Mouse (Mus musculus): Measurements from ENCODE around the gene Btnl9. TPM values are rescaled to one million over a fixed set of nuclear protein-coding genes. Genes with fewer than 3 reads are reported as not detected.
A peak's percentile ranks its signal among the peaks of the same experiment; 100 is the strongest.

Gene Btnl9
- 0.09 and 0.48 TPM in 2 replicates for total RNA-seq (2012; rRNA removed)

DNA sequence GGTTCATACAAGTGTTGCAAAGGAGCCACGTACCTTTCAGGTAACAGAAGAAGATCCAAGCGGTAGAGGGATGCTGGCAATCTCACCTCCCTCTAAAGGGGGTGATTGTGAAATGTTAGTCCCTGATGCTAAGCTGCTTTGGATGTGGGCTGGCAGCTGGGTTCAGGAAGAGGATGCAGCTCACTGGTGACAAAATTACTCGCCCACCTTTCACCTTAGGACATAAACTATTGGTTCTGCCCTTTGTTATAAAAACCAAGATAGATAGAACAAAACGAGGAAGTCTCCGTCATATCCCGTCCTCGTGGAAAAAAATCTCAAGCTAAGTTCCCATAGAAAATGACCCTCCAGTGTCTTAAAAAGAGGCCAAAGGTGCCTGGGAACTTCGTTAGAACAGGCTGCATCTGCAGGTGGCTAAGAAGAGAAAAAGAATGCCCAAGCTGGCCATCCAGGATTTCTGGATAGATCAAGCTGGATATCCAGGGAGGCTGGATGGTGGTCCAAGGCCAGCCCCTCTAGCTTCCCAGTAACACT is at the start of gene Btnl9:
Btnl9 (minus strand) TSS at position 205 of the 534 bp plus-strand sequence.
- Histone ChIP-seq H3K4me1 (ENCODE audit: control insufficient read depth in 2 of 2, insufficient read depth in 2 of 2, low read length in 2 of 2, poor library complexity in 1 of 2) (no peaks in the 10 kb centered on the region), H3K9ac (ENCODE audit: insufficient read depth, low read depth, low read length, poor library complexity, severe bottlenecking) (no peak within 1 kb of the TSS), H3K27ac (ENCODE audit: insufficient read depth, low read depth, low read length, poor library complexity, severe bottlenecking) (no peak within 1 kb of the TSS), H3K4me3 (ENCODE audit: insufficient read depth in 1 of 2, low read depth in 1 of 2, low read length in 2 of 2, poor library complexity in 1 of 2, severe bottlenecking in 1 of 2) (0 out of 4 replicates have a peak within 1 kb of the TSS, but pooled peaks of 1 of the 2 experiments have one; percentile 13), H3K36me3 (ENCODE audit: control insufficient read depth, insufficient read depth, low read length, poor library complexity, severe bottlenecking) (no peaks in the 10 kb centered on the region), H3K9me3 (ENCODE audit: control insufficient read depth, insufficient read depth, low read depth, low read length) (no peaks in the 10 kb centered on the region)
- TF ChIP-seq CHD2 (IDR thresholded peaks at IDR 0.05; ENCODE audit: low read depth, low read length) (no peak), ZNF384 (IDR thresholded peaks at IDR 0.05; ENCODE audit: low read depth, low read length) (no peak), HCFC1 (IDR thresholded peaks at IDR 0.05; ENCODE audit: borderline replicate concordance, insufficient read depth, low read length) (no peak), ZC3H11A (IDR thresholded peaks at IDR 0.05; ENCODE audit: borderline replicate concordance, low read depth, low read length) (no peak), MAFK (IDR thresholded peaks at IDR 0.05; ENCODE audit: insufficient read depth, low read depth, low read length) (no peak)
- DNase-seq (ENCODE audit: low read depth, low spot score): no peak
- in situ Hi-C loops (cut with MboI; ENCODE audit: low sequenced_read_pairs in 2 of 2, unreplicated experiment in 2 of 2): loop anchor here in 1 of 2 experiments (5.0 kb wide), 1 partner anchor 80 kb away; no protein-coding TSS in a partner anchor

GRCm38 (mm10) chr11:49235459-49236207 is 48.7 kb upstream of the Btnl9 start:
- in situ Hi-C loops (cut with MboI; ENCODE audit: low sequenced_read_pairs in 2 of 2, unreplicated experiment in 2 of 2): no loop called here
- no peak overlapping the region for H3K4me3 ChIP-seq (ENCODE audit: insufficient read depth in 1 of 2, low read depth in 1 of 2, low read length in 2 of 2, poor library complexity in 1 of 2, severe bottlenecking in 1 of 2)
- DNase-seq (ENCODE audit: low read depth, low spot score): no peak
- no peaks in the 10 kb centered on the region for H3K9me3 ChIP-seq (ENCODE audit: control insufficient read depth, insufficient read depth, low read depth, low read length)
- H3K4me1 ChIP-seq (ENCODE audit: control insufficient read depth in 2 of 2, insufficient read depth in 2 of 2, low read length in 2 of 2, poor library complexity in 1 of 2): no peaks in the 10 kb centered on the region
- no peak overlapping the region for H3K27ac ChIP-seq (ENCODE audit: insufficient read depth, low read depth, low read length, poor library complexity, severe bottlenecking)
- H3K36me3 ChIP-seq (ENCODE audit: control insufficient read depth, insufficient read depth, low read length, poor library complexity, severe bottlenecking): no peaks in the 10 kb centered on the region
- TF ChIP-seq ZC3H11A (IDR thresholded peaks at IDR 0.05; ENCODE audit: borderline replicate concordance, low read depth, low read length): no peak
- TF ChIP-seq HCFC1 (IDR thresholded peaks at IDR 0.05; ENCODE audit: borderline replicate concordance, insufficient read depth, low read length): no peak
- no peak for TF ChIP-seq MAFK (IDR thresholded peaks at IDR 0.05; ENCODE audit: insufficient read depth, low read depth, low read length)
- no peak for TF ChIP-seq CHD2 (IDR thresholded peaks at IDR 0.05; ENCODE audit: low read depth, low read length)
- no peak for TF ChIP-seq ZNF384 (IDR thresholded peaks at IDR 0.05; ENCODE audit: low read depth, low read length)
- H3K9ac ChIP-seq (ENCODE audit: insufficient read depth, low read depth, low read length, poor library complexity, severe bottlenecking): no peak overlapping the region

GRCm38 (mm10) chr11:49232781-49233180 is 45.8 kb upstream of the Btnl9 start:
- no peak overlapping the region for H3K9ac ChIP-seq (ENCODE audit: insufficient read depth, low read depth, low read length, poor library complexity, severe bottlenecking)
- no peak overlapping the region for H3K4me3 ChIP-seq (ENCODE audit: insufficient read depth in 1 of 2, low read depth in 1 of 2, low read length in 2 of 2, poor library complexity in 1 of 2, severe bottlenecking in 1 of 2)
- H3K27ac ChIP-seq (ENCODE audit: insufficient read depth, low read depth, low read length, poor library complexity, severe bottlenecking): no peak overlapping the region
- TF ChIP-seq ZNF384 (IDR thresholded peaks at IDR 0.05; ENCODE audit: low read depth, low read length): no peak
- TF ChIP-seq MAFK (IDR thresholded peaks at IDR 0.05; ENCODE audit: insufficient read depth, low read depth, low read length): no peak
- TF ChIP-seq CHD2 (IDR thresholded peaks at IDR 0.05; ENCODE audit: low read depth, low read length): no peak
- no peak for TF ChIP-seq ZC3H11A (IDR thresholded peaks at IDR 0.05; ENCODE audit: borderline replicate concordance, low read depth, low read length)
- no peak for TF ChIP-seq HCFC1 (IDR thresholded peaks at IDR 0.05; ENCODE audit: borderline replicate concordance, insufficient read depth, low read length)
- in situ Hi-C loops (cut with MboI; ENCODE audit: low sequenced_read_pairs in 2 of 2, unreplicated experiment in 2 of 2): no loop called here
- no peaks in the 10 kb centered on the region for H3K9me3 ChIP-seq (ENCODE audit: control insufficient read depth, insufficient read depth, low read depth, low read length)
- no peaks in the 10 kb centered on the region for H3K36me3 ChIP-seq (ENCODE audit: control insufficient read depth, insufficient read depth, low read length, poor library complexity, severe bottlenecking)
- DNase-seq (ENCODE audit: low read depth, low spot score): no peak
- no peaks in the 10 kb centered on the region for H3K4me1 ChIP-seq (ENCODE audit: control insufficient read depth in 2 of 2, insufficient read depth in 2 of 2, low read length in 2 of 2, poor library complexity in 1 of 2)

- Histone ChIP-seq H3K36me3 (ENCODE audit: control insufficient read depth, insufficient read depth, low read length, poor library complexity, severe bottlenecking) (no peaks in the 10 kb centered on the region), H3K4me3 (ENCODE audit: insufficient read depth in 1 of 2, low read depth in 1 of 2, low read length in 2 of 2, poor library complexity in 1 of 2, severe bottlenecking in 1 of 2) (no peak overlapping the region), H3K27ac (ENCODE audit: insufficient read depth, low read depth, low read length, poor library complexity, severe bottlenecking) (no peak overlapping the region), H3K9ac (ENCODE audit: insufficient read depth, low read depth, low read length, poor library complexity, severe bottlenecking) (no peak overlapping the region), H3K4me1 (ENCODE audit: control insufficient read depth in 2 of 2, insufficient read depth in 2 of 2, low read length in 2 of 2, poor library complexity in 1 of 2) (no peaks in the 10 kb centered on the region), H3K9me3 (ENCODE audit: control insufficient read depth, insufficient read depth, low read depth, low read length) (no peaks in the 10 kb centered on the region)
- TF ChIP-seq ZC3H11A (IDR thresholded peaks at IDR 0.05; ENCODE audit: borderline replicate concordance, low read depth, low read length) (no peak), ZNF384 (IDR thresholded peaks at IDR 0.05; ENCODE audit: low read depth, low read length) (no peak), MAFK (IDR thresholded peaks at IDR 0.05; ENCODE audit: insufficient read depth, low read depth, low read length) (no peak), CHD2 (IDR thresholded peaks at IDR 0.05; ENCODE audit: low read depth, low read length) (no peak), HCFC1 (IDR thresholded peaks at IDR 0.05; ENCODE audit: borderline replicate concordance, insufficient read depth, low read length) (no peak)
- in situ Hi-C loops (cut with MboI; ENCODE audit: low sequenced_read_pairs in 2 of 2, unreplicated experiment in 2 of 2): no loop called here
- DNase-seq (ENCODE audit: low read depth, low spot score): no peak
Observed at GRCm38 (mm10) chr11:49224455-49224854, 37.5 kb upstream of the Btnl9 start.
